Mouse (Mus musculus): ENCODE data around the gene Otor. TPM values are rescaled to one million over a fixed set of nuclear protein-coding genes. Genes with fewer than 3 reads are reported as not detected.

Otor gene
- polyA plus RNA-seq, 1 experiment, result not detected

- Histone ChIP-seq H3K4me3 (ENCODE audit: insufficient read depth, low read length) (no peak overlapping the region), H3K27ac (ENCODE audit: insufficient read depth, low read length) (no peak overlapping the region), H3K4me1 (ENCODE audit: control insufficient read depth, insufficient read depth, low read length) (no peaks in the 10 kb centered on the region)
- no peak for TF ChIP-seq POLR2A (IDR thresholded peaks at IDR 0.05; ENCODE audit: low read depth, low read length)
- TF ChIP-seq CTCF (IDR thresholded peaks at IDR 0.05; ENCODE audit: borderline replicate concordance, insufficient read depth, low read length), result no peak
Measured at GRCm38 (mm10) chr2:143114716-143115115, 36.4 kb downstream of the Otor start.

- Histone ChIP-seq H3K27ac (ENCODE audit: insufficient read depth, low read length) (no peak overlapping the region), H3K4me1 (ENCODE audit: control insufficient read depth, insufficient read depth, low read length) (no peaks in the 10 kb centered on the region), H3K4me3 (ENCODE audit: insufficient read depth, low read length) (no peak overlapping the region)
- no peak for TF ChIP-seq POLR2A (IDR thresholded peaks at IDR 0.05; ENCODE audit: low read depth, low read length)
- no peak for TF ChIP-seq CTCF (IDR thresholded peaks at IDR 0.05; ENCODE audit: borderline replicate concordance, insufficient read depth, low read length)
Measured at GRCm38 (mm10) chr2:143117453-143117852, 39.2 kb downstream of the Otor start.

GRCm38 (mm10) chr2:143118221-143118620 lies 39.9 kb downstream of the Otor start:
- no peak for TF ChIP-seq CTCF (IDR thresholded peaks at IDR 0.05; ENCODE audit: borderline replicate concordance, insufficient read depth, low read length)
- Histone ChIP-seq H3K4me1 (ENCODE audit: control insufficient read depth, insufficient read depth, low read length) (no peaks in the 10 kb centered on the region), H3K4me3 (ENCODE audit: insufficient read depth, low read length) (no peak overlapping the region), H3K27ac (ENCODE audit: insufficient read depth, low read length) (no peak overlapping the region)

- H3K4me3 ChIP-seq (ENCODE audit: insufficient read depth, low read length), result no peak overlapping the region
- H3K27ac ChIP-seq (ENCODE audit: insufficient read depth, low read length), result no peak overlapping the region
- H3K4me1 ChIP-seq (ENCODE audit: control insufficient read depth, insufficient read depth, low read length), result no peaks in the 10 kb centered on the region
- TF ChIP-seq POLR2A (IDR thresholded peaks at IDR 0.05; ENCODE audit: low read depth, low read length) (no peak), CTCF (IDR thresholded peaks at IDR 0.05; ENCODE audit: borderline replicate concordance, insufficient read depth, low read length) (no peak)
Measured at GRCm38 (mm10) chr2:143131098-143131646, 52.9 kb downstream of the Otor start.

Other genes starting within 250 kb of the Otor start
- gene Kif16b, start 176.9 kb upstream of the Otor start, polyA plus RNA-seq (2011; ENCODE audit: insufficient read length, low read depth, missing spikeins), result 13.7 and 14.0 TPM in 2 replicates
- gene Snrpb2, start 15.4 kb upstream of the Otor start, polyA plus RNA-seq (2011; ENCODE audit: insufficient read length, low read depth, missing spikeins), result 72.4 and 90.1 TPM in 2 replicates

Data from embryonic fibroblast, embryonic 13.5 days (primary cell).